Mouse (Mus musculus): ENCODE data around the gene Fgfr2.
"Not testable (repeated sequence)": the region's sequence is repeated elsewhere in the genome, so short reads cannot be mapped to it uniquely, and the experiment has no call there.

The Fgfr2 gene

GRCm38 (mm10) chr7:130177009-130177408, 2946.1 kb downstream of the Fgfr2 start:
- no peak for DNase-seq (ENCODE audit: low spot score)

- DNase-seq (ENCODE audit: low spot score): no peak
Measured at GRCm38 (mm10) chr7:130174525-130174924, 2948.6 kb downstream of the Fgfr2 start.

- DNase-seq (ENCODE audit: low spot score): no peak
Measured at GRCm38 (mm10) chr7:130173914-130174313, 2949.2 kb downstream of the Fgfr2 start.

- no peak for DNase-seq (ENCODE audit: low spot score)
Measured at GRCm38 (mm10) chr7:130170144-130170543, 2953.0 kb downstream of the Fgfr2 start.

GRCm38 (mm10) chr7:130168296-130168695, 2954.9 kb downstream of the Fgfr2 start:
- DNase-seq (ENCODE audit: low spot score): no peak

GRCm38 (mm10) chr7:130167261-130167660, 2955.9 kb downstream of the Fgfr2 start:
- no peak for DNase-seq (ENCODE audit: low spot score)

GRCm38 (mm10) chr7:130166190-130166589, 2957.0 kb downstream of the Fgfr2 start:
- no peak for DNase-seq (ENCODE audit: low spot score)

GRCm38 (mm10) chr7:130165408-130165807, 2957.7 kb downstream of the Fgfr2 start:
- no peak for DNase-seq (ENCODE audit: low spot score)

- DNase-seq (ENCODE audit: low spot score): no peak
Measured at GRCm38 (mm10) chr7:130162718-130163117, 2960.4 kb downstream of the Fgfr2 start.

GRCm38 (mm10) chr7:130161581-130161980, 2961.6 kb downstream of the Fgfr2 start:
- DNase-seq (ENCODE audit: low spot score): no peak

- DNase-seq (ENCODE audit: low spot score): no peak
Measured at GRCm38 (mm10) chr7:130158845-130159244, 2964.3 kb downstream of the Fgfr2 start.

GRCm38 (mm10) chr7:130153363-130153969, 2969.7 kb downstream of the Fgfr2 start:
- no peak for DNase-seq (ENCODE audit: low spot score)

- no peak for DNase-seq (ENCODE audit: low spot score)
Measured at GRCm38 (mm10) chr7:130148906-130149305, 2974.2 kb downstream of the Fgfr2 start.

- no peak for DNase-seq (ENCODE audit: low spot score)
Measured at GRCm38 (mm10) chr7:130147230-130147629, 2975.9 kb downstream of the Fgfr2 start.

- DNase-seq (ENCODE audit: low spot score): no peak
Measured at GRCm38 (mm10) chr7:130145211-130145610, 2977.9 kb downstream of the Fgfr2 start.

- no peak for DNase-seq (ENCODE audit: low spot score)
Measured at GRCm38 (mm10) chr7:130143371-130143770, 2979.8 kb downstream of the Fgfr2 start.

GRCm38 (mm10) chr7:130141088-130141873, 2981.9 kb downstream of the Fgfr2 start:
- no peak for DNase-seq (ENCODE audit: low spot score)

GRCm38 (mm10) chr7:130134924-130135365, 2988.2 kb downstream of the Fgfr2 start:
- DNase-seq (ENCODE audit: low spot score): no peak

- DNase-seq (ENCODE audit: low spot score): not testable (repeated sequence)
Measured at GRCm38 (mm10) chr7:130134428-130134827, 2988.7 kb downstream of the Fgfr2 start.

GRCm38 (mm10) chr7:130130226-130130625, 2992.9 kb downstream of the Fgfr2 start:
- DNase-seq (ENCODE audit: low spot score): no peak

- DNase-seq (ENCODE audit: low spot score): no peak
Measured at GRCm38 (mm10) chr7:130129359-130129960, 2993.7 kb downstream of the Fgfr2 start.

GRCm38 (mm10) chr7:130121507-130121906, 3001.6 kb downstream of the Fgfr2 start:
- DNase-seq (ENCODE audit: low spot score): no peak

GRCm38 (mm10) chr7:130119466-130119865, 3003.7 kb downstream of the Fgfr2 start:
- no peak for DNase-seq (ENCODE audit: low spot score)

All from T-cell, adult 2 months (primary cell).